ENCODE assay signal across 22 mouse cellular contexts in the genomic region with DNA sequence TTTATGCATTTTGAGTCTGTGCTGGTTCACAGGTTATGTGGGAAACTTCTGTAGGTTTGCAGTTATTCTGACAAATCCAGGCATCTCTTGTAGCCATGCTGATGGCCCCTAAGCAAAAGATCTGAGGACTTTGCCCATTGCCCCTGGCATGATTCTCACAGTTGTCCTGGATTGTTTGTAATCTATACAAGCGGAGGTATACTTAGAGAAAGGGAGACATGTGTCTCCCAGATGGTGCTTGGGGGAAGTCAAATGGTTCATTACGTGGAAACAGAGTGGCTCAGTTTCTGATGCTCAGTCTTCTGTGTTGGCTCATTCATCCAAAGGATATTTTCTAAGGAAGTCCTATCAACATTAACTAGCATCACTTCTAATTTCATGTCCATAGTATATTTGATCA.
"Had no signal": no experiment of that assay in that cellular context is flagged by ENCODE, and none has a peak within 500 bp of the region (broad histone marks: within the 10 kb centered on the region; RNA-seq: fewer than 3 reads in every experiment).

No protein-coding gene starts in this region.

- H3K4me3 ChIP-seq: limb, embryonic 12.5 days; limb, embryonic 15.5 days; midbrain, embryonic 10.5 days; midbrain, embryonic 13.5 days; myocyte; neural tube, embryonic 13.5 days had no signal

- H3K27me3 ChIP-seq: limb, embryonic 12.5 days; limb, embryonic 15.5 days; midbrain, embryonic 13.5 days; neural tube, embryonic 13.5 days had no signal

- H3K36me3 ChIP-seq: limb, embryonic 12.5 days; limb, embryonic 15.5 days; midbrain, embryonic 10.5 days; midbrain, embryonic 13.5 days; neural tube, embryonic 13.5 days had no signal

- H3K9me3 ChIP-seq: limb, embryonic 12.5 days; limb, embryonic 15.5 days; midbrain, embryonic 10.5 days; midbrain, embryonic 13.5 days; neural tube, embryonic 13.5 days had no signal

- H3K4me1 ChIP-seq: limb, embryonic 15.5 days; midbrain, embryonic 10.5 days; midbrain, embryonic 13.5 days; neural tube, embryonic 13.5 days had no signal

- ATAC-seq: liver, postnatal 0 days; lung, postnatal 0 days; midbrain, embryonic 13.5 days; midbrain, embryonic 16.5 days had no signal

- DNase-seq: kidney, adult 9 months; kidney, postnatal 14 days; kidney, postnatal 4 days; left cerebral cortex, postnatal 4 days; liver, postnatal 0 days; lung, embryonic 14.5 days; retina, postnatal 1 day; right cerebral cortex, postnatal 25 days; thymus, adult 2 months; thymus, postnatal 14 days had no signal

- H3K27ac ChIP-seq: limb, embryonic 12.5 days; limb, embryonic 15.5 days; liver, embryonic 14.5 days; macrophage; midbrain, embryonic 10.5 days; midbrain, embryonic 13.5 days; neural tube, embryonic 13.5 days; stomach, postnatal 0 days had no signal

- H3K9ac ChIP-seq: limb, embryonic 12.5 days; limb, embryonic 15.5 days; liver, embryonic 14.5 days; liver, postnatal 0 days; lung, embryonic 14.5 days; midbrain, embryonic 13.5 days; neural tube, embryonic 13.5 days had no signal

- H3K4me2 ChIP-seq: limb, embryonic 12.5 days; limb, embryonic 15.5 days; liver, embryonic 11.5 days; lung, embryonic 14.5 days; midbrain, embryonic 13.5 days; neural tube, embryonic 13.5 days had no signal
